Mouse (Mus musculus): Measurements from ENCODE around the gene Slc39a5.

GRCm38 (mm10) chr10:128408591-128409535 is 7.8 kb upstream of the Slc39a5 start:
- TF ChIP-seq CTCF (IDR thresholded peaks at IDR 0.05 in 2 of 3, conservative IDR thresholded peaks at IDR 0.05 in 1 of 3; ENCODE audit: control insufficient read depth in 1 of 3, insufficient read depth in 1 of 3, low read depth in 2 of 3, low read length in 3 of 3, poor library complexity in 1 of 3, severe bottlenecking in 1 of 3) = no peak
- no peak; the same call in none of the 2 replicates for TF ChIP-seq MAX (IDR thresholded peaks at IDR 0.05; ENCODE audit: low read length)
- TF ChIP-seq BHLHE40 (IDR thresholded peaks at IDR 0.05; ENCODE audit: borderline replicate concordance, low read depth, low read length) = no peak
